Mouse (Mus musculus) megakaryocyte, embryonic 14.5 days (primary cell): ENCODE data around the gene St8sia1.

Experiments used
- FLI1 ChIP-seq: IDR thresholded peaks from 2 replicates; pipeline ENCODE4 v1.6.1; 2012; ENCODE audit warnings: low read length, inconsistent platforms, mixed read lengths
- GATA1 ChIP-seq: IDR thresholded peaks from 3 replicates; pipeline ENCODE4 v1.6.1; 2012; ENCODE audit warnings: mixed read lengths, low read length, inconsistent platforms, borderline replicate concordance

DNA sequence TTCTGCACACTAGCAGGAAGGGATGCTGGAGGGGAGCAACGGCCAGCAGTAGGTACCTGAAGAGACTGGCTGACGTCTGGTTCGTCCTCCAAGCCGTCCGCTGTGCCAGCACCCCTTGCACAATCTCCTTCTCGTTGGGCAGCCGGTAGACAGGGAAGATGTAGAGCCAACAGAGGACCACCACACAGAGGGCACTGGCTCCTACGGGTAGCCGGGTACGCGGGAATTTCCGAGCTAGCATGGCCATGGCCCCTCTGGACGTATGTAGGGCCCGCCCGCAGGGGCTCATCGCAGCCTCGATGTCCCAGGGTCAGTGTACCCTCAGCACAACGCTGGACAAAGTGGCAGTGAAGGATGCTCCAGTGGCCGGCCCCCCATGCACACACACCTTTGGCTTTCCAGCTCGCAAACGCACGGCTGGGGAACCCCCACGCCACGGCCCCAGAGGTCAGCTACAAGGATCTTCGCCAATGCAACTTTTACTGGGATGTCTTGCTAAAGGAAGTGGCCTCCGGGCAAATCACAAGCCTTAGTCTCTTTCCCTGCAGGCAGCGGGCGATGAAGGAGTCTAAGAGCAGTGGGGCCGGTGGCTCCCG is 674 bp downstream of the St8sia1 start:
- TF ChIP-seq GATA1 (no peak), FLI1 (no peak)
